Mouse (Mus musculus): ENCODE measurements around the gene Lsg1. TPM values are rescaled to one million over a fixed set of nuclear protein-coding genes. Genes with fewer than 3 reads are reported as not detected.

The Lsg1 gene
- polyA plus RNA-seq, 1 experiment = 13.0 TPM

- peak; percentile 35 for TF ChIP-seq GATA1 (IDR thresholded peaks at IDR 0.05; ENCODE audit: low read length)
Observed at GRCm38 (mm10) chr16:30544693-30545092, 42.7 kb downstream of the Lsg1 start.

DNA sequence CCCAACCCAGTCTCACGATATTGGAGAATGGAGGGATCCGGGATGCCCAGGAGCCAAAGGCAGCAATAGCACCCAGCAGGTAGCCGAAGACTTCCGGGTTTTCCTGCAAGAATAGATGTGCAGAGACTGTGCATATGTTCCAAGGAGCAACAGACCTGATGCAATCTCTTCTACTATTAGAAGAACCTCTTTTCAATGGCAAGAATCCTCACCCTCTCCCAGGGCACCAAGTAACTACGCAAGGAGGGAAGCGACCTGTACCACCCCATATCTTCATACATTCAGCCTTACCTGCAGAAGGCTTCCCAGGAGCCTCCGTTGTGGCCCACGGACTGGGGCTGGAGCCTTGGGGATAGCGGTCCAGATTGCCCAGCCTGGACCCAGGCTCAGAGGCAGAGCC lies 44.0 kb downstream of the Lsg1 start:
- no peak for TF ChIP-seq GATA1 (IDR thresholded peaks at IDR 0.05; ENCODE audit: low read length)

DNA sequence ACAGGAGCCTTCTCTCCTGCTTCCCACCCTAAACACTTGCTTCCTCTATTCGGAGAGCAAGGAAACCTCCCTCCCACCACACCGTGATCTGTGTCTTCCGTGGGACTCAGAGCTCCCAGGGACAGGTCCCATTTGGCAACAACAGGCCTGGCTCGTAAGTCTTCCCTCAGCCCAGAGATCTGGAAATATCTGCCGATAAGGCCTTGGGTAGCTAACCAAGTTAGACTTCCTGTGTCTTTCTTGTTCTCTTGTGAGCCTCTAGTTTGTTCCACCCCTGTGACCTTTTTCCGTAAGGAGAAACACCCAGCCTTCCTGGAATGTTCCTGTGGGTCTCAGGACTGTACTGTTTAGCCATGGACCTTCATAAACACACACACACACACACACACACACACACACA lies 44.6 kb downstream of the Lsg1 start:
- TF ChIP-seq GATA1 (IDR thresholded peaks at IDR 0.05; ENCODE audit: low read length) = no peak

GRCm38 (mm10) chr16:30540107-30541001 lies 47.0 kb downstream of the Lsg1 start:
- no peak for TF ChIP-seq GATA1 (IDR thresholded peaks at IDR 0.05; ENCODE audit: low read length)

DNA sequence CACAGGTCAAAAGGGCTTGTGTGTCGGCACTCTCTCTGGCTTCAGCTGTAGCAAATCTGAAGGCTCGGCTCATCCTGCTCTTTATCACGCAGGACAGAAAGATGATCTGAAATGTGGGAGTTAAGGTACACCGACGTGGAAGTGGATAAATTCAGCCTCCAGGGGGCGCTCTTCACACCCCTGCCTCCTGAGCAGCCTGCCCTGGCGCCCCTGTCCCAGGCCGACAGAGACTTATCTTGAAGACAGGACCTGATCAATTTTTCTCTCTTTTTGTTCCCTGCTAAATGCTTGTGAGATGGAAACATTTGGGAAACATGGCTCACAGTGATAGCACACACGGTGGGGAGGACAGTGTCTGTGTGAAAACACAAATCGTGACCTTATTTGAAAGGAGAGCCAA lies 48.0 kb downstream of the Lsg1 start:
- no peak for TF ChIP-seq GATA1 (IDR thresholded peaks at IDR 0.05; ENCODE audit: low read length)

- TF ChIP-seq GATA1 (IDR thresholded peaks at IDR 0.05; ENCODE audit: low read length) = no peak
Observed at GRCm38 (mm10) chr16:30535075-30535474, 52.3 kb downstream of the Lsg1 start.

DNA sequence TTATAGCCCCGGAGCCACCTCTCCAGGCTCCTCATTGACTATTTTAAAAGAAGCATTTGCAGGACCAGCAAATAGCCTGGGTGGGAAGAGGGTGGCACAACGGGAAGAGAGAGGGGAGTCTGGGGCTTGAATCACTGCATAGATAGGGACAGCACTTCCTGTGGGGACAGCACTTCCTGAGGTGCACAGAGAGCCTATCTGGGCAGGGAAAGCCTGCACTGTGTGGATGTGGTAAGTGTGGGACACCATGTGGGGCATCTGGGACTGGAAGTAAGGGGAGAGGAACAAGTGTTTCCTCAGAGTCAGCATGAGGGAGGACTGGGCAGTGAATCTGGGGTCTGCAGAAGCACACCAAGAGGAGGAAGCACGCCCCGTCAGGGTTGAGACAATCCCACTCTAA lies 53.8 kb downstream of the Lsg1 start:
- no peak for TF ChIP-seq GATA1 (IDR thresholded peaks at IDR 0.05; ENCODE audit: low read length)

GRCm38 (mm10) chr16:30532929-30533328 lies 54.5 kb downstream of the Lsg1 start:
- TF ChIP-seq GATA1 (IDR thresholded peaks at IDR 0.05; ENCODE audit: low read length) = no peak

GRCm38 (mm10) chr16:30531761-30532406 lies 55.5 kb downstream of the Lsg1 start:
- TF ChIP-seq GATA1 (IDR thresholded peaks at IDR 0.05; ENCODE audit: low read length) = no peak

DNA sequence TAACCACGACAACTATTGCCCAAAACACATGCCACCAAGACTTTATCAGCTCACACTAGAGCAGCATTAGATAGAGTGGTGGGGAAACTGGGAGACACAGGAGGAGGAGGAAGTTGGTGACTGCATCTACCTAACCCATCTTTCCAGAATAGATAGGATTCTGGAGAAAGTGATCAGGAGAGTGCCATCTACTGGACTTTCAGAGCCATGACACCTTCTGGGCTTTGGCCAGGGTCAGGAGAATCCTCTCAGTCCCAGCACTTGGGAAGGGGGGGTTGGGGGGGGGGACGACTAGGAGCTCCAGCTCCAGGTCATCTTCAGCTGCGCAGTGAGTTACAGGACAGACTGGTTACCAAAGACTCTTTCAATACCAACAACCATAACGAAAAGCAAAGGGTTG lies 56.6 kb downstream of the Lsg1 start:
- no peak for TF ChIP-seq GATA1 (IDR thresholded peaks at IDR 0.05; ENCODE audit: low read length)

- no peak for TF ChIP-seq GATA1 (IDR thresholded peaks at IDR 0.05; ENCODE audit: low read length)
Observed at GRCm38 (mm10) chr16:30528386-30528785, 59.0 kb downstream of the Lsg1 start.

- TF ChIP-seq GATA1 (IDR thresholded peaks at IDR 0.05; ENCODE audit: low read length) = no peak
Observed at GRCm38 (mm10) chr16:30527889-30528288, 59.5 kb downstream of the Lsg1 start.

DNA sequence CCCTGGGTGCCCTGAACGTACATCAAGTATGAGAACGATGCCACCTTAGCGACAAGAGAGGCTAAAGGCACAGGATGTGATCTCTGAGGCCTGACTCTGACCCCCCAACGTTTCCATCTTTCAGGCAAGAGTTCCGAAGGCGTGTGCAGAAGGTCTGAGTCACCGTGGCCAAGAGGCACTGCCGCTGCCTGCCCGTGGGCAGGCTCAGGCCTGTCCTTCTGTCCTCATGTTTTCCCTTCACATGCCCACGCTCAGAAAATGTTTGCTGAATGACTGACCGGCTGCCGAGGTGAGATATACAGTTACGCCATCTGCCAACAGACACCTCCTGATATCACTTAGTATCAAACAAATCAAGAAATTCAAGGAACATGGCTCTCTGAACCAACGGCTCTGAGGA lies 61.6 kb downstream of the Lsg1 start:
- TF ChIP-seq GATA1 (IDR thresholded peaks at IDR 0.05; ENCODE audit: low read length) = no peak

DNA sequence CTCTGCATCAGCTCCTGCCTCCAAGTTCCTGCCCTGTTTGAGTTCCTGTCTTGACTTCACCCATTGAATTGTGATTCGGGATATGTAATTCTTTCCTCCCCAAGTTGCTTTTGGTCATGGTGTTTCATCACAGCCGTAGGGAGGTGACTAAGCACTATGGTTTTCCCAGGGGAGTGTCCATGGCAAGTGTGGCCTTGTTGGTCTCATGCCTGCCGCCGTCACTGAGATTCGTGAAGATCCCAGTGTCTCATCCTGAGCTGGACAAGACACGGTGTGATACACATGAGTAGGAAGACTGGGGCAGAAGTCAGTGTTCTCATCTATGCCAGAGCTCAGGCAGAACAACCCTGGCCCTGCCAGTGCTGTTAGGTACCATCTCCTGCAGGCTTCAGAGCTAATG lies 62.9 kb downstream of the Lsg1 start:
- TF ChIP-seq GATA1 (IDR thresholded peaks at IDR 0.05; ENCODE audit: low read length) = no peak

DNA sequence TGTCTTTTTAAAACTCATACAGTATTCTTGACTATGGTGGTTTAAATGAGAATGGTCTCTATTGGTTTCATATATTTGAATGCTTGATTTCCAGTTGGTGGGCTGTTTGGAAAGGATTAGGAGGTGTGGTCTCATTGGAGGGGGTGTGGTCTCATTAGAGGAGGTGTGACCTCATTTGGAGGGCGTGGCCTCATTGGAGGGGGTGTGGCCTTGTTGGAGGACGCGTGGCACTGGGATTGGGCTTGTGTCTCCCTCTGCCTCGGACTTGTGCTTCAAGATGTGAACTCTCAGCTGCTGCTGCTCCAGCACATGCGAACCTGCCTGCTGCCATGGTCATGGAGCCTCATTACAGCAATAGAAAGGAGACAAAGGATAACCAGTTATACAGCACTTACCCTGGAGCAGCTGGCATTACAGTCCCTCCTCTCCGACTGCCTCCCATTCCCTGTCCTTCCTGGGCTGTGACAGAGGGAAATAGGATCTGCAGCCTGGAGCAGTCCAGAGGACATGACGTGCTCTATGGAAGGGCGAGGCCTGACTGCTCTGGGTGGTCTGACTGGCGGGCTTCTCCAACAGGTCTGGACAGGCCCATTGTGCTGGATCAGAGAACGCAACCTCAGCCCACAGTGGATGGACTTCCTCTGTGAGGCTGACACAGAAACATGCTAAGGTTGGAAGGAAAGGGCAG lies 65.0 kb downstream of the Lsg1 start:
- TF ChIP-seq GATA1 (IDR thresholded peaks at IDR 0.05; ENCODE audit: low read length) = no peak

- TF ChIP-seq GATA1 (IDR thresholded peaks at IDR 0.05; ENCODE audit: low read length) = no peak
Observed at GRCm38 (mm10) chr16:30521147-30521546, 66.2 kb downstream of the Lsg1 start.

All from G1E-ER4 (cell line).